Mouse (Mus musculus) lung, embryonic 14.5 days (tissue): ENCODE measurements at regions not wholly inside any gene's neighbourhood (a gene's known extent, or its start where the extent isn't known, plus 50 kb on each side); places are given as distances from the start of the nearest gene placed in this dataset.

Experiments
- ATAC-seq: fragments of 200-750 bp; cut with Nextera tagmentation; 2 replicates; pipeline ENCODE4 v1.8.0; 2017; ENCODE audit warnings: mild to moderate bottlenecking, moderate TSS enrichment, moderate library complexity; ENCODE audit not compliant: insufficient read depth
- DNase-seq: peaks from one replicate; pipeline ENCODE4 v3.0.0-alpha.2; 2015
- H3K27ac ChIP-seq: fragments of 300-500 bp; sonication (generic); 2 replicates; pipeline ENCODE4 v1.5.1; 2014; ENCODE audit warnings: low read depth, mild to moderate bottlenecking, moderate library complexity
- H3K27me3 ChIP-seq: fragments of 300-500 bp; sonication (generic); 2 replicates; pipeline ENCODE4 v1.6.1; 2014; ENCODE audit warnings: low read length, control low read depth; ENCODE audit not compliant: insufficient read depth
- H3K36me3 ChIP-seq: fragments of 300-500 bp; sonication (generic); 2 replicates; pipeline ENCODE4 v1.6.1; 2014; ENCODE audit warnings: control low read depth; ENCODE audit not compliant: insufficient read depth
- H3K4me1 ChIP-seq: fragments of 300-500 bp; sonication (generic); 2 replicates; pipeline ENCODE4 v1.6.1; 2014; ENCODE audit warnings: antibody characterized with exemption, control low read depth; ENCODE audit not compliant: insufficient read depth
- H3K4me2 ChIP-seq: fragments of 300-500 bp; sonication (generic); 2 replicates; pipeline ENCODE4 v1.6.1; 2014; ENCODE audit warnings: mild to moderate bottlenecking
- H3K4me3 ChIP-seq: fragments of 300-500 bp; sonication (generic); 2 replicates; pipeline ENCODE4 v1.5.1; 2014; ENCODE audit warnings: low read depth, low read length
- H3K9ac ChIP-seq: fragments of 300-500 bp; sonication (generic); 2 replicates; pipeline ENCODE4 v1.6.1; 2014
- H3K9me3 ChIP-seq: fragments of 300-500 bp; sonication (generic); 2 replicates; pipeline ENCODE4 v1.6.1; 2016; ENCODE audit warnings: low read depth, low read length, control low read depth
- CTCF ChIP-seq: IDR thresholded peaks from 2 replicates; pipeline ENCODE4 v1.5.1; 2016; ENCODE audit warnings: antibody characterized with exemption, low read depth
- WGBS: fragments of 180-500 bp; shearing (Covaris S2); extraction: QIAGEN DNeasy Blood & Tissue Kit; methylation state at CpG from one replicate; pipeline ENCODE4 v1.1.7; 2014; 5-methylcytosine and 5-hydroxymethylcytosine counted together

DNA sequence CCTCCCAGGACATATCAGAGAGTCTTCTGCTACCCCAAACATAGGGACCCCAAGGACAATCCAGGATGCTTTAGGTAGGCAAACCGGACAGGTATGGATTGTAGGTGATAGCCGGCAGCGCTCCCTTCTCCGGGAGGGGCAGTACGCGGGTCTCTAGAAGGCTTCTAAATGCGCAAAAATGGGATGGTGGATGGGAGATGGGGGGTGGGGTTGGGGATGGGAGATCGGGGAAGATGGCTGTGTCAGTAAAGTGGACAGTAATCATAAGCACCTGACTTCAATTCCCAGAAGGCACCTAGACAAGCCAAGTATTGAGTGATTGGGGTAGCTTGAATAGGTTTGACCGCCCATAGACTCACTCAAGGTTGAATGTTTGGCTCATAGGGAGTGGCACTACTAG, 59.1 kb upstream of the 1700021F07Rik start:
- no peak for DNase-seq
- H3K9ac ChIP-seq, result no peak overlapping the region
- no peak overlapping the region for H3K4me2 ChIP-seq
- H3K4me1 ChIP-seq, result no peaks in the 10 kb centered on the region
- no peaks in the 10 kb centered on the region for H3K27me3 ChIP-seq
- H3K36me3 ChIP-seq, result no peaks in the 10 kb centered on the region
- no peak for TF ChIP-seq CTCF
- H3K27ac ChIP-seq, result no peak overlapping the region
- WGBS, result 95% methylated on average over 9 of the region's 9 CpGs
- ATAC-seq, result no peak
- no peaks in the 10 kb centered on the region for H3K9me3 ChIP-seq
- H3K4me3 ChIP-seq, result no peak overlapping the region

DNA sequence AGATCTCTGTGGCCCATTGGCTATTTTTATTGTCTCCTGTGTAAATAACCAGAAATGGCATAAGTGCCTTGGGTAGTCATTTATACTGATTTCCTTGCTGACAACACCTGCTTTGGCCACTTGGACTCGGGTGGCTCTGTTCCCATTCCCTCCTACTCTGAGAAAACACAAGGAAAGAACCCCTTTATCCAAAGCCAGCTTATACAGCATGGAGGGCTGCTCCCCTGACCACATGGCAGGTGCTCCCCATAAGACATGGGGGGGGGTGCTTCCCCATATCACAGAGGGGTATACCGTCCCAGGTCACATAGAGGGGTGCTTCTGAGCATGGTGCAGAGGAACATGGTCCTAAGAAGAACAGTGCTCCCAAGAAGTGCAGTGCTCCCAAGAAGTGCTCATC, 57.8 kb upstream of the 1700021F07Rik start:
- H3K4me3 ChIP-seq, result no peak overlapping the region
- H3K36me3 ChIP-seq, result no peaks in the 10 kb centered on the region
- H3K27ac ChIP-seq, result no peak overlapping the region
- no peak overlapping the region for H3K4me2 ChIP-seq
- DNase-seq, result no peak
- H3K4me1 ChIP-seq, result no peaks in the 10 kb centered on the region
- no peak overlapping the region for H3K9ac ChIP-seq
- H3K27me3 ChIP-seq, result no peaks in the 10 kb centered on the region
- H3K9me3 ChIP-seq, result no peaks in the 10 kb centered on the region
- TF ChIP-seq CTCF, result no peak
- ATAC-seq, result no peak
- WGBS, result 81% methylated on average over 2 of the region's 2 CpGs

DNA sequence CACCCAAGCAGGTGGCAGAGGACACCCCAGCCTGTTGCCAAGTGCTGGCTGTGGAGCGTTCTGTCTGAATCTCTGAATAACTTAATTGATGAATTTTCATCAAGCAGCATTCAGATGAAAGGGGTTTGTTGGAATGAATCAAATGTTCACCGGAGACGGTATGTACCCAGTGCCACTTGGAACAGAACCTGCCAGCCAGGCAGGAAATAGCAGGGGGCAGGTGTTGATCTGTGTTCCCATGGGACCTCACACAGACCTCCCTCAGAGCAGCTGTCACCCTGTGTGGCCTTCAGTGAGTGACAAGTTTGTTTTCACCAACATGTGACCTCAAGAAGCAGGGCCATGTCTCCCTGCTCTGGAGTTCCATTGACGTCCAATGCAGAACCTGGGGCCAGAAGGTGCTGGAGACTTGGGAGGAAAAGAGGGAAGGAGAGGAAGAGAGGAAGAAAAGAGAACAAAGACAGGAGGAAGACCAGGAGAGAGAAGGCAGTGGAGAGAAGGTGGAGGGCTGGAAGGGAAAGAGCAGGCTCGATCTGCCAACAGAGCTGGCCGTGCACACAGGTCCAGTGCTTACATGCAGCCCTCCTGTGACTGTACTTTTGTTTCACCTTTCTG, 57.3 kb upstream of the 1700021F07Rik start:
- Histone ChIP-seq H3K4me1 (no peaks in the 10 kb centered on the region), H3K36me3 (no peaks in the 10 kb centered on the region), H3K9me3 (no peaks in the 10 kb centered on the region), H3K27ac (no peak overlapping the region), H3K4me3 (no peak overlapping the region), H3K27me3 (no peaks in the 10 kb centered on the region), H3K4me2 (no peak overlapping the region), H3K9ac (no peak overlapping the region)
- DNase-seq (no peak), ATAC-seq (no peak)
- no peak for TF ChIP-seq CTCF
- 62% methylated on average over 6 of the region's 6 CpGs for WGBS

DNA sequence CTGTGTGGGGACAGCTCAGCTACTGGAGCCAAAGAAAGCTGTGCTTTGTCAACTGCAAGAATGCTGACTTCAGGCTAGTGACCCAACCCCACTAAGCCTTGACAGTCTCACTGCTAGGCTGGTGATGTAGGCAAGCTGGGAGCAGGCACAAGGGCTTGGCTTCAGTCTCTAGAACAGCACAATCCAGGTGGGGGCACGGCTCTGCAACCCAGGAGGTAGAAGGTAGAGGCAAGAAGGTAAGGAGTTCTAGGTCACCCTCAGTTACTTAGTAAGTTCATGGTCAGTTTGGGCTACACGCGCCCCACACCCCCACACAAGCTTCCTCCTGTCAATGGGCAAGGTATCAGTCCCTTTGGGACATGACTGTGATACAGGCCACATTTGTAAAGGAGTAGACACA, 54.2 kb upstream of the 1700021F07Rik start:
- no peaks in the 10 kb centered on the region for H3K4me1 ChIP-seq
- no peak overlapping the region for H3K27ac ChIP-seq
- H3K4me2 ChIP-seq, result no peak overlapping the region
- H3K9ac ChIP-seq, result no peak overlapping the region
- DNase-seq (no peak), ATAC-seq (no peak)
- no peak for TF ChIP-seq CTCF
- no peak overlapping the region for H3K4me3 ChIP-seq
- H3K27me3 ChIP-seq, result no peaks in the 10 kb centered on the region
- H3K9me3 ChIP-seq, result no peaks in the 10 kb centered on the region
- no peaks in the 10 kb centered on the region for H3K36me3 ChIP-seq
- 79% methylated on average over 3 of the region's 3 CpGs for WGBS

DNA sequence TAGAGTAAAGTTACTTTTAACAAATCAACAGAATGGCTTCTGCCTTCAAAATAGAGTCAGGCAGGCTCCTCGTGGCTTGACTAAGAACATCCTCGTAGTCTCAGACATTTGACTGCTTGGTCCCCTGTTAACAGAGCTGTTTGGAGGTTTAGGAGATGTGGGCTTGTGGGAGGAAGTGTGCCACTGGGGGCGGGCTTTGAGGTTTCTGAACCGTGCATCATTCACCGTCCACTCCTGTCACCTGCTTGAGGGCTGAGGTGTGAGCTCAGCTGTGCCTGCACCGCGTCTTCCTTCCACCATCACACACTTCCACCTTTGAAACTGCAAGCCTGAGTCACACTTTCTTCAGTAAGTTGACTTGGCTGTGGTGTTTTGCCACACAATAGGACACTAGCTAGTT, 52.6 kb upstream of the 1700021F07Rik start:
- no peaks in the 10 kb centered on the region for H3K36me3 ChIP-seq
- DNase-seq, result no peak
- no peak overlapping the region for H3K9ac ChIP-seq
- WGBS, result 63% methylated on average over 7 of the region's 7 CpGs
- H3K4me2 ChIP-seq, result no peak overlapping the region
- no peak overlapping the region for H3K4me3 ChIP-seq
- ATAC-seq, result no peak
- no peaks in the 10 kb centered on the region for H3K27me3 ChIP-seq
- no peak for TF ChIP-seq CTCF
- no peaks in the 10 kb centered on the region for H3K9me3 ChIP-seq
- H3K4me1 ChIP-seq, result no peaks in the 10 kb centered on the region
- no peak overlapping the region for H3K27ac ChIP-seq
